Mouse (Mus musculus) midbrain, embryonic 16.5 days (tissue): ENCODE measurements at regions not wholly inside any gene's neighbourhood (a gene's known extent, or its start where the extent isn't known, plus 50 kb on each side); places are given as distances from the start of the nearest gene placed in this dataset.
"Not testable (repeated sequence)": the region's sequence is repeated elsewhere in the genome, so short reads cannot be mapped to it uniquely, and the experiment has no call there.

Source experiments
- ATAC-seq: fragments of 200-750 bp; cut with Nextera tagmentation; 2 replicates; pipeline ENCODE4 v1.8.0; 2017; ENCODE audit warnings: moderate TSS enrichment
- H3K27ac ChIP-seq: fragments of 300-500 bp; sonication (generic); 2 replicates; pipeline ENCODE4 v1.5.1; 2014; ENCODE audit warnings: mild to moderate bottlenecking, low read length, mixed read lengths
- H3K27me3 ChIP-seq: fragments of 300-500 bp; sonication (generic); 2 replicates; pipeline ENCODE4 v1.6.1; 2014; ENCODE audit warnings: low read depth, low read length, mixed read lengths; ENCODE audit not compliant: control insufficient read depth, insufficient read depth
- H3K36me3 ChIP-seq: fragments of 300-500 bp; sonication (generic); 2 replicates; pipeline ENCODE4 v1.6.1; 2014; ENCODE audit warnings: mild to moderate bottlenecking, low read length, moderate library complexity, mixed read lengths; ENCODE audit not compliant: control insufficient read depth, insufficient read depth
- H3K4me1 ChIP-seq: fragments of 300-500 bp; sonication (generic); 2 replicates; pipeline ENCODE4 v1.6.1; 2014; ENCODE audit warnings: mild to moderate bottlenecking, low read length, mixed read lengths; ENCODE audit not compliant: control insufficient read depth, insufficient read depth
- H3K4me2 ChIP-seq: fragments of 300-500 bp; sonication (generic); 2 replicates; pipeline ENCODE4 v1.6.1; 2014; ENCODE audit warnings: mild to moderate bottlenecking, low read length, mixed read lengths
- H3K4me3 ChIP-seq: fragments of 300-500 bp; sonication (generic); 2 replicates; pipeline ENCODE4 v1.5.1; 2014; ENCODE audit warnings: low read depth, mild to moderate bottlenecking, low read length, moderate library complexity, mixed read lengths
- H3K9ac ChIP-seq: fragments of 300-500 bp; sonication (generic); 2 replicates; pipeline ENCODE4 v1.6.1; 2014; ENCODE audit warnings: low read depth, low read length, mixed read lengths
- H3K9me3 ChIP-seq: fragments of 300-500 bp; sonication (generic); replicated peaks from 2 replicates; pipeline ENCODE4 v1.6.1; 2014; ENCODE audit warnings: mild to moderate bottlenecking, low read length, mixed read lengths; ENCODE audit not compliant: control insufficient read depth, poor library complexity, severe bottlenecking
- WGBS: fragments of 180-500 bp; shearing (Covaris S2); extraction: QIAGEN DNeasy Blood & Tissue Kit; methylation state at CpG from one replicate; pipeline ENCODE4 v1.1.7; 2014; 5-methylcytosine and 5-hydroxymethylcytosine counted together

DNA sequence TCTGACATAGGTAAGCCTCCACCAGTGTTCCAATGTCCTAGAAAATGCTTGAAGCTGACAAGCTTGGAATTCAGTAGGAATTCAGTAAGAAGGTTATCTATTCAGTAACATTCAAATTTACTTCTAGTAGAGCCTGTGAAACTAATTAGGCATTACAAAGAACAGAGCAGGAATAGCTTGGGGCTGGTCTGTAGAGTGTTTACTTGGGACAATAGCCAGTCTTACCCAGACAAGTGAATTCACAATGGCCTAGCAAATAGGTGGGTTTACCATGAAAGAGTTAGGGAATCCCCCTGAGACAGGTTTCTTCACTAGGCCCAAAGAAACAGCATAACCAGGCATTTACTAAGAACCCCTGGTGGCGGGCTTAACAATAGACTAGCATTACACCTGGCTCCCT, 212.5 kb upstream of the Fbxl4 start:
- H3K4me2 ChIP-seq, H3K36me3 ChIP-seq, H3K9me3 ChIP-seq, H3K27ac ChIP-seq, ATAC-seq, H3K4me1 ChIP-seq, H3K9ac ChIP-seq, H3K27me3 ChIP-seq, H3K4me3 ChIP-seq: not testable (repeated sequence)
- WGBS: 65% methylated on average over 1 of the region's 1 CpGs

DNA sequence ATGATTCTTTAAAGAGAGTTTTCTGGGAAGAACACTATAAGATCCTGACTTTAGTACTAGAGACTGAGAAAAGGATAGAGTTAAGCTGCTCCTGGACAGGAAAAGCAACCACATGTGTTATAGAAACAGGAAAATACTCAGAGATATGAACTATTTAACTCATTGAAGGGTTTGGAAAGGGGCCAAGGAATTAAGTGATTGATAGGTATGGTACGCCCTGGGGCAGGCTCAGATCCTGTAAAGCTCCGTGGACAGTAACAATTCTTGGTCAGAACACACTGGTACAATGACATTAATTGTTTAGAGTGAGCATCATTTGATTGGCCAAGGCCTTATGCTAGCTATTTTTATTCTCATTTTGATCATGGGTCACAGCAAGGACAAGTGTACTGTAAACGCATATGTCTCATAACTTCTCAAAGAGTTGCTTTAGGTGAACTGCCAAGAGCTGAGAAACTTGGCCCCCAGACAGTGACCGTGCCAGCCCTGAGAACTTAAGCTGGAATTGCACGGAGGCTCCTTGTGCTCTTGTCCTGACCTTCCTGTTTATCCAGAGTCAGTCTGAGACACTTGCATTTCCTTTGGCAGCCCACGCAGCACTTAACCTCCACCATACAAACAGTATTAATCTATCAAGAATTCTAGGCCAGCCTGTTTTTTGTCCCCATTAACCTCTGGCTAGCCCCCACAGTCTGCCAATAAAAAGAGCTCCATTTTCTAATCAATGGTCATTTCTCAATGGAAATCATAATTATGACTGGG, 210.5 kb upstream of the Fbxl4 start:
- no peak for ATAC-seq
- Histone ChIP-seq H3K4me2 (no peak overlapping the region), H3K27ac (no peak overlapping the region), H3K9me3 (no peaks in the 10 kb centered on the region), H3K4me1 (peaks cover 2% of the 10 kb centered on the region; the same call in 1 of the 2 replicates), H3K36me3 (no peaks in the 10 kb centered on the region), H3K4me3 (no peak overlapping the region), H3K27me3 (no peaks in the 10 kb centered on the region), H3K9ac (no peak overlapping the region)
- WGBS: 72% methylated on average over 6 of the region's 6 CpGs

DNA sequence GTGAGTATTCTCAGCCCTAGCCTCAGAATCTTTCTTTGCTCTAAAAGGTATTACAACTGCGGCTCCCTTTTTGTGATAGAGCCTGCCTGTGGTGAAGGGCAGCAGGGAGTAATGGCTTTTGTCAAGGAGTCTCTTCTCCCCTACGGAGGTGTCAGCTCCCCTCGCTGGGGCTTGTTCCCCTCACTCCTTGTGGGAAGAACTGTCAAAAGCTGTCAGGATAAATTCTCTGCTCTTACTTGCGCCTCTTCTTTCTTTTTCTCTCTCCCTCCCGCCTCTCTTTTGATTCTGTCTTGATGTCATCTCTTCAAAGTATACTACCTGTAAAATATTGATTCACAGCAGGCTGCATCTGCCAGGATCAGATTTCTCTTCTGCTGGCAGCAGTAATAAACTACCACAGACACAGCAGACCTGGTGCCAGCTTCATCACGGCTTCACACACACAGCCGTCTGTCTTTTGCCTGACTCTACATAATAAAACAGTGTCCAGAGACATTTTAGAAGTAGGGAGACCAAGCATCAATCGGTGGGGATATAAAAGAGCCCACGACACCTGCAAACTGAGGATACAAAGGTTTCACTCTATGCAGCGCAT, 205.3 kb upstream of the Fbxl4 start:
- no peaks in the 10 kb centered on the region for H3K9me3 ChIP-seq
- H3K27ac ChIP-seq: peak overlapping the region; percentile 51; the same call in 1 of the 2 replicates
- peak overlapping the region; percentile 12; the same call in 1 of the 2 replicates for H3K4me2 ChIP-seq
- peaks cover 9% of the 10 kb centered on the region; the same call in 1 of the 2 replicates for H3K4me1 ChIP-seq
- H3K36me3 ChIP-seq: no peaks in the 10 kb centered on the region
- peak; percentile 71 for ATAC-seq
- H3K4me3 ChIP-seq: no peak overlapping the region
- no peaks in the 10 kb centered on the region for H3K27me3 ChIP-seq
- WGBS: 13% methylated on average over 10 of the region's 10 CpGs
- no peak overlapping the region for H3K9ac ChIP-seq

DNA sequence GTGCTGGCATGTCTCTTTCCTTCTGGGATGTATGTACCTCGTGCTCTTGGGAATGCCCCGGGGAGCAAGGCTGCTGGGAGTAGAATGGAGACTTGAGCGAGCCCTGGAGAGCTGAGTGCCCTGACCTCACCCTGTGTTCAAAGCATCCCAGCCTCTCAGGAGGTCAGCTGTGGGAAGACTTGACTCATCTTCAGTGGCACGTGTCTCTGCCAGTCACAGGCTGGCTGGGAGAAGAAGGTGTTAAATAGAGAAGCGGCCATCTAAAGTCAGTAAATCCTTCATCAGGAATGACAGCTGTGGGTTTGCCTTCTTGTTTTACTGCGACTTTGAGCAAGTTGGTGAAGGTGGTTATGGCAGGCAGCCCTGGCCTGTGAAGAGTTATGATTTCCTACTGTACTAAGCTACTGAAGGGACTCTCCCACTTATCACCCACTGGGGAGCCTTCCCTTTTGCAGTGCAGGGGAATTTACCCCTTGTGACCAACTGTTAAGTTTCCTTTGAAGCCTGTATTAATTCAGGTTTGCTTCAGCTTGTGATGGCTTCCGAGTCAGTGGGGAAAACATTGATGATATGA, 204.3 kb upstream of the Fbxl4 start:
- Histone ChIP-seq H3K36me3 (no peaks in the 10 kb centered on the region), H3K4me3 (no peak overlapping the region), H3K27ac (0 out of 2 replicates have a peak overlapping the region, but pooled peaks have one; percentile 5), H3K27me3 (no peaks in the 10 kb centered on the region), H3K4me2 (no peak overlapping the region), H3K9ac (no peak overlapping the region), H3K4me1 (peaks cover 9% of the 10 kb centered on the region; the same call in 1 of the 2 replicates), H3K9me3 (no peaks in the 10 kb centered on the region)
- WGBS: 39% methylated on average over 7 of the region's 7 CpGs
- ATAC-seq: 0 out of 2 replicates have a peak, but pooled peaks have one; percentile 25

DNA sequence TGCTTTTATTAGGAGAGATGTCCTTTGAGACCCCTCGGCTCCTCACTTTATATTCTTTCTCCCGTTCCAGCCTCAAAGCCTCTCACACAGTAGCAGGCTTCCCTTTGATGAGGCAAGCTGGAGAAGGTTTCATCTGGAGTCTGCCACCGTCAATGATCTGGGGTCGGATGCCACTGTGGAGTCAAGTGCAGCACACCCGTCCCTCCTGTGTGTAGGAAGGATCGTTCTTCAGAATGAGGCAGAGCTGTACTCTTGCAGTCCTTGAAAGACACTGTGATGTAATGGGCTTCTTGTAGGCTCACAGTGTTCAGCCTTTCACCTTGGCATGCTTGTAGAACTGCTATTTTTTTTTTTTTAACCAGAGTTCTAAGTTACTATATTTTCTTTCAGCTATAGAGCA, 203.7 kb upstream of the Fbxl4 start:
- H3K27ac ChIP-seq: no peak overlapping the region
- no peaks in the 10 kb centered on the region for H3K36me3 ChIP-seq
- H3K9me3 ChIP-seq: no peaks in the 10 kb centered on the region
- ATAC-seq: peak; percentile 53; the same call in 1 of the 2 replicates
- H3K27me3 ChIP-seq: no peaks in the 10 kb centered on the region
- H3K4me3 ChIP-seq: no peak overlapping the region
- H3K4me1 ChIP-seq: peaks cover 9% of the 10 kb centered on the region; the same call in 1 of the 2 replicates
- H3K4me2 ChIP-seq: no peak overlapping the region
- 50% methylated on average over 6 of the region's 6 CpGs for WGBS
- no peak overlapping the region for H3K9ac ChIP-seq

DNA sequence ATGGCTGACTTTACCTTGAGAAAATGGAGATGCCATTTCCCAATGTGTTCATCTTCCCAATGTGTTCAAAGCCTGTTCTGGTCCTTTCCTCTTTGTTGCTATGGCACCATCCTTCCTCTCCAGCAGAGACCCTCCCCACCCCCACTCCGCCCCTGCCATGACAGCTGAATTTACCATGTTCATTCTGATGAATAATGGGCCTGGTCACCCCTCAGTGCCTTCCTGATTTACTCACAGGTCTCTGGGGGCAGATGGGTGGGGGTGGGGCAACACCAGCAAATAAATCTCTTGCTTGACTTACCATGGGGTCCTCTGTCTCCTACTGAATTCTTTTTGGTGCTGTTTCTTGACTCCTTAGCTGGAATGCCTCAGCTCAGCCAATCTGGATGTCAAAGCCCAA, 170.9 kb upstream of the Fbxl4 start:
- H3K4me2 ChIP-seq: no peak overlapping the region
- peaks cover 2% of the 10 kb centered on the region; the same call in 1 of the 2 replicates for H3K4me1 ChIP-seq
- H3K27ac ChIP-seq: no peak overlapping the region
- no peaks in the 10 kb centered on the region for H3K27me3 ChIP-seq
- H3K9me3 ChIP-seq: no peaks in the 10 kb centered on the region
- no peak overlapping the region for H3K9ac ChIP-seq
- WGBS: 62% methylated on average over 1 of the region's 1 CpGs
- ATAC-seq: no peak
- H3K4me3 ChIP-seq: no peak overlapping the region
- no peaks in the 10 kb centered on the region for H3K36me3 ChIP-seq

DNA sequence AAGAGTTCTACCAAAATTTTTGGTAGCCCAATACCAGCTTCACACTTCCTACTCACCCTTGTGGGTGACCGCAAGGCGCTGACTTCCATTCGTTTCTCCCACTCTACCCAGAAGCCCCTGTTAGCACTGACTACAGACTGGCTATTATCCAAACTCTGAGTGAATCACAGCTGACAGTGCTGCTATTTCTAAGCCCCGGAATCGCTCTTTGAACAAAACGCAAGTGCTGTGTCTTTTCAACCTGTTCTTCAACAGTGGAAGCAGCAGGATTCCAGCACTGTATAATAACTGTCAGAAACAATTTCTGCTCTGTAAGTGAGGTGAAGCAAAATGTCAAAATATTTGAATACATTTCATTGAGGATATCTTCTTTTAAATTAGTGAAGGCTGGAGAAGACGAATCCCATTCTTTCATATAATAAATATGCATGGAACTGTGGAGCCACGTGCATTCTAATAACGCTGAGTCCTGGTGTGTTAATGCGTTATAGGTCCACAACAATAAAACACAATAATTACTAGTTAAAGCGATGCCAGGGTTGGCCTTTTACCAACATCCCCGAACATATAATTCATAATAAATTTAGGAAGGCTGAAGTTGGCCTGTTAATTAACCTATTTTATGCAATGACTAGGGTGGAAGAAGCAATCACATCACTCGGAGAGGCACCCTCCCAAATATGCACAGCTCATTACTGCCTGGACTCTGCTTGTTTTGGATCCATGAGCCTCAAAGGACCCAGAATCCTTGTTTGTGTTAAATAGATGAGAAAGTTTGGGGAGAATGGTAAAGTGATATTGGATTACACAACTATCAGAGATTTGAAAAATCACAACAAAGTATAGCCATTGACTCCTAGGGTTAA, 169.0 kb upstream of the Fbxl4 start:
- no peak overlapping the region for H3K4me3 ChIP-seq
- H3K4me2 ChIP-seq: 0 out of 2 replicates have a peak overlapping the region, but pooled peaks have one; percentile 2
- peaks cover 2% of the 10 kb centered on the region; the same call in 1 of the 2 replicates for H3K4me1 ChIP-seq
- H3K27ac ChIP-seq: peak overlapping the region; percentile 9; the same call in 1 of the 2 replicates
- no peaks in the 10 kb centered on the region for H3K9me3 ChIP-seq
- no peaks in the 10 kb centered on the region for H3K27me3 ChIP-seq
- H3K9ac ChIP-seq: no peak overlapping the region
- H3K36me3 ChIP-seq: no peaks in the 10 kb centered on the region
- peak; percentile 66 for ATAC-seq
- 41% methylated on average over 13 of the region's 13 CpGs for WGBS

DNA sequence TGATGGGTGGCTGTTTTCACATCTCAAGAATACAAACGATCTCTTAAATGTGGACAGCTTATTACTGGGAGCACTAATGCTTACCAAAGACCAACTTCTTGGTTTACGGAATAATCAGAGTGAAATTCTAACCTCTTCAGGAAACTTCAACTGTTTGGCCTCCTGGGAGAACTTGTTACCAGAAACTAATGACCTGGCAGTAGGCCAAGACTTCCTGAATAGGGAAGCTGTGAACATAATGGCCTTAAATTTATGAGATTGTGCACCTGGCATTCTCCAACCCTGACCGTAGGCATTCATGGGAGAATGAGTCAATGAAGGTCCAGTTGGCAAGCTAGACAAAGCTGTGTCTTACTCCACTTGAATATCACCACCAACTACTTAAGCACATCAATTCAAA, 160.8 kb upstream of the Fbxl4 start:
- ATAC-seq: no peak
- 73% methylated on average over 3 of the region's 3 CpGs for WGBS
- Histone ChIP-seq H3K27ac (no peak overlapping the region), H3K27me3 (no peaks in the 10 kb centered on the region), H3K4me2 (no peak overlapping the region), H3K4me1 (no peaks in the 10 kb centered on the region), H3K9ac (no peak overlapping the region), H3K36me3 (no peaks in the 10 kb centered on the region), H3K4me3 (no peak overlapping the region), H3K9me3 (no peaks in the 10 kb centered on the region)
